Mouse (Mus musculus) lung, embryonic 14.5 days (tissue): ENCODE measurements around the gene Rpl13a. TPM values are rescaled to one million over a fixed set of nuclear protein-coding genes. Genes with fewer than 3 reads are reported as not detected.
A peak's percentile ranks its signal among the peaks of the same experiment; 100 is the strongest.
"Not testable (repeated sequence)": the region's sequence is repeated elsewhere in the genome, so short reads cannot be mapped to it uniquely, and the experiment has no call there.

ENCODE experiments used
- ATAC-seq: fragments of 200-750 bp; cut with Nextera tagmentation; 2 replicates; pipeline ENCODE4 v1.8.0; 2017; ENCODE audit warnings: mild to moderate bottlenecking, moderate TSS enrichment, moderate library complexity; ENCODE audit not compliant: insufficient read depth
- DNase-seq: peaks from one replicate; pipeline ENCODE4 v3.0.0-alpha.2; 2015
- H3K27ac ChIP-seq: fragments of 300-500 bp; sonication (generic); 2 replicates; pipeline ENCODE4 v1.5.1; 2014; ENCODE audit warnings: low read depth, mild to moderate bottlenecking, moderate library complexity
- H3K27me3 ChIP-seq: fragments of 300-500 bp; sonication (generic); 2 replicates; pipeline ENCODE4 v1.6.1; 2014; ENCODE audit warnings: low read length, control low read depth; ENCODE audit not compliant: insufficient read depth
- H3K36me3 ChIP-seq: fragments of 300-500 bp; sonication (generic); 2 replicates; pipeline ENCODE4 v1.6.1; 2014; ENCODE audit warnings: control low read depth; ENCODE audit not compliant: insufficient read depth
- H3K4me1 ChIP-seq: fragments of 300-500 bp; sonication (generic); 2 replicates; pipeline ENCODE4 v1.6.1; 2014; ENCODE audit warnings: antibody characterized with exemption, control low read depth; ENCODE audit not compliant: insufficient read depth
- H3K4me2 ChIP-seq: fragments of 300-500 bp; sonication (generic); 2 replicates; pipeline ENCODE4 v1.6.1; 2014; ENCODE audit warnings: mild to moderate bottlenecking
- H3K4me3 ChIP-seq: fragments of 300-500 bp; sonication (generic); 2 replicates; pipeline ENCODE4 v1.5.1; 2014; ENCODE audit warnings: low read depth, low read length
- H3K9ac ChIP-seq: fragments of 300-500 bp; sonication (generic); 2 replicates; pipeline ENCODE4 v1.6.1; 2014
- H3K9me3 ChIP-seq: fragments of 300-500 bp; sonication (generic); 2 replicates; pipeline ENCODE4 v1.6.1; 2016; ENCODE audit warnings: low read depth, low read length, control low read depth
- CTCF ChIP-seq: IDR thresholded peaks from 2 replicates; pipeline ENCODE4 v1.5.1; 2016; ENCODE audit warnings: antibody characterized with exemption, low read depth
- WGBS: fragments of 180-500 bp; shearing (Covaris S2); extraction: QIAGEN DNeasy Blood & Tissue Kit; methylation state at CpG from one replicate; pipeline ENCODE4 v1.1.7; 2014; 5-methylcytosine and 5-hydroxymethylcytosine counted together
- polyA plus RNA-seq: library from polyadenylated mRNA; unstranded; fragments of >200 nt; fragmentation: Nextera tagmentation; extraction: Ambion mirVana; gene quantifications from 2 replicates; pipeline ENCODE4 v1.2.1, GENCODE M21; 2014

Gene Rpl13a
- polyA plus RNA-seq, 1 experiment from 2014 or later = 1,527 TPM

GRCm38 (mm10) chr7:45118336-45118735 lies 10.2 kb downstream of the Rpl13a start:
- DNase-seq (no peak), ATAC-seq (no peak)
- no peak overlapping the region for H3K4me3 ChIP-seq
- TF ChIP-seq CTCF = no peak
- H3K4me1 ChIP-seq = peaks cover 7% of the 10 kb centered on the region; the same call in 1 of the 2 replicates
- no peaks in the 10 kb centered on the region for H3K9me3 ChIP-seq
- H3K36me3 ChIP-seq = peaks cover 47% of the 10 kb centered on the region
- 79% methylated on average over 6 of the region's 6 CpGs for WGBS
- H3K27ac ChIP-seq = no peak overlapping the region
- no peak overlapping the region for H3K9ac ChIP-seq
- H3K4me2 ChIP-seq = no peak overlapping the region
- H3K27me3 ChIP-seq = no peaks in the 10 kb centered on the region

- 73% methylated on average over 8 of the region's 8 CpGs for WGBS
- no peak overlapping the region for H3K27ac ChIP-seq
- DNase-seq = no peak
- H3K9me3 ChIP-seq = no peaks in the 10 kb centered on the region
- H3K36me3 ChIP-seq = peaks cover 40% of the 10 kb centered on the region
- no peak for TF ChIP-seq CTCF
- no peak overlapping the region for H3K9ac ChIP-seq
- no peaks in the 10 kb centered on the region for H3K27me3 ChIP-seq
- H3K4me2 ChIP-seq = no peak overlapping the region
- no peak overlapping the region for H3K4me3 ChIP-seq
- 0 out of 2 replicates have a peak, but pooled peaks cover under 1% of the 10 kb centered on the region for H3K4me1 ChIP-seq
- ATAC-seq = no peak
Measured at GRCm38 (mm10) chr7:45117566-45117965, 11.0 kb downstream of the Rpl13a start.

- Histone ChIP-seq H3K4me2 (no peak overlapping the region), H3K27me3 (no peaks in the 10 kb centered on the region), H3K9ac (no peak overlapping the region), H3K27ac (no peak overlapping the region), H3K9me3 (no peaks in the 10 kb centered on the region), H3K4me3 (no peak overlapping the region), H3K4me1 (no peaks in the 10 kb centered on the region), H3K36me3 (peaks cover 4% of the 10 kb centered on the region)
- WGBS = 56% methylated on average over 2 of the region's 2 CpGs
- DNase-seq = no peak
- TF ChIP-seq CTCF = no peak
- no peak for ATAC-seq
Measured at GRCm38 (mm10) chr7:45113476-45113875, 15.1 kb downstream of the Rpl13a start.

- H3K4me2 ChIP-seq = no peak overlapping the region
- H3K27me3 ChIP-seq = no peaks in the 10 kb centered on the region
- ATAC-seq (no peak), DNase-seq (no peak)
- H3K27ac ChIP-seq = no peak overlapping the region
- WGBS = 38% methylated on average over 3 of the region's 3 CpGs
- TF ChIP-seq CTCF = no peak
- H3K9ac ChIP-seq = no peak overlapping the region
- H3K36me3 ChIP-seq = no peaks in the 10 kb centered on the region; the same call in 1 of the 2 replicates
- no peak overlapping the region for H3K4me3 ChIP-seq
- no peaks in the 10 kb centered on the region for H3K9me3 ChIP-seq
- H3K4me1 ChIP-seq = no peaks in the 10 kb centered on the region
Measured at GRCm38 (mm10) chr7:45112529-45112928, 16.0 kb downstream of the Rpl13a start.

GRCm38 (mm10) chr7:45111940-45112339 lies 16.6 kb downstream of the Rpl13a start:
- H3K9ac ChIP-seq = no peak overlapping the region
- no peak for ATAC-seq
- no peak overlapping the region for H3K4me2 ChIP-seq
- 43% methylated on average over 2 of the region's 2 CpGs for WGBS
- no peak overlapping the region for H3K27ac ChIP-seq
- H3K36me3 ChIP-seq = no peaks in the 10 kb centered on the region
- H3K4me1 ChIP-seq = no peaks in the 10 kb centered on the region
- H3K27me3 ChIP-seq = no peaks in the 10 kb centered on the region
- TF ChIP-seq CTCF = no peak
- no peaks in the 10 kb centered on the region for H3K9me3 ChIP-seq
- DNase-seq = peak; percentile 17
- no peak overlapping the region for H3K4me3 ChIP-seq

GRCm38 (mm10) chr7:45110089-45110488 lies 18.5 kb downstream of the Rpl13a start:
- not testable (repeated sequence) for DNase-seq, H3K4me2 ChIP-seq, ATAC-seq, H3K36me3 ChIP-seq, H3K4me3 ChIP-seq, H3K4me1 ChIP-seq, H3K27me3 ChIP-seq, H3K9me3 ChIP-seq, H3K9ac ChIP-seq, H3K27ac ChIP-seq
- 85% methylated on average over 4 of the region's 4 CpGs for WGBS

- no peak overlapping the region for H3K4me2 ChIP-seq
- no peak overlapping the region for H3K4me3 ChIP-seq
- 54% methylated on average over 5 of the region's 5 CpGs for WGBS
- no peak for TF ChIP-seq CTCF
- no peak overlapping the region for H3K27ac ChIP-seq
- H3K4me1 ChIP-seq = peaks cover 7% of the 10 kb centered on the region; the same call in 1 of the 2 replicates
- ATAC-seq = no peak
- no peaks in the 10 kb centered on the region for H3K9me3 ChIP-seq
- DNase-seq = no peak
- H3K9ac ChIP-seq = no peak overlapping the region
- no peaks in the 10 kb centered on the region; the same call in 1 of the 2 replicates for H3K36me3 ChIP-seq
- no peaks in the 10 kb centered on the region for H3K27me3 ChIP-seq
Measured at GRCm38 (mm10) chr7:45107052-45107645, 21.4 kb downstream of the Rpl13a start.
